In genomic region chr7:66449971-66450752, GRCm38 (mm10) we compare ENCODE assay signal across 8 mouse cellular contexts. TPM values are rescaled to one million over a fixed set of nuclear protein-coding genes. Genes with fewer than 3 reads are reported as not detected.
DNase-seq lines count a peak whose midpoint lies in the region; ATAC-seq and TF ChIP-seq lines count a peak whose summit lies in the region.

No protein-coding gene starts in this region.

- peaks cover 27% of the 10 kb centered on the region for H3K4me1 ChIP-seq in kidney, embryonic 16.5 days (ENCODE audit: insufficient read depth, low read length)
- H3K4me1 ChIP-seq in kidney, adult 2 months (ENCODE audit: control insufficient read depth, insufficient read depth, low read length), result no peaks in the 10 kb centered on the region
- H3K4me1 ChIP-seq in bone marrow macrophage, adult 2 months (ENCODE audit: control insufficient read depth, insufficient read depth, low read length), result no peaks in the 10 kb centered on the region
- H3K4me1 ChIP-seq in heart, embryonic 14.5 days (ENCODE audit: control insufficient read depth in 2 of 2, insufficient read depth in 2 of 2, low read length in 2 of 2), result peaks cover 2 to 7% of the 10 kb centered on the region in 2 experiments; a peak in 3 of 4 replicates
- H3K4me1 ChIP-seq in neural tube, embryonic 12.5 days, result peaks cover 15% of the 10 kb centered on the region

- TF ChIP-seq CTCF in kidney, adult 2 months (conservative IDR thresholded peaks at IDR 0.05; ENCODE audit: insufficient read depth, insufficient read length, low read depth, low read length), result no peak
- TF ChIP-seq CTCF in bone marrow macrophage, adult 2 months (IDR thresholded peaks at IDR 0.05; ENCODE audit: low read depth, low read length), result no peak

- H3K9ac ChIP-seq in kidney, embryonic 16.5 days (replicated peaks; ENCODE audit: low read length), result no peak overlapping the region
- H3K9ac ChIP-seq in heart, embryonic 14.5 days (ENCODE audit: low read length), result peak overlapping the region; percentile 54
- H3K9ac ChIP-seq in neural tube, embryonic 12.5 days, result no peak overlapping the region

- TF ChIP-seq POLR2A in kidney, adult 2 months (IDR thresholded peaks at IDR 0.05; ENCODE audit: low read depth, low read length), result no peak
- no peak for TF ChIP-seq POLR2A in bone marrow macrophage, adult 2 months (IDR thresholded peaks at IDR 0.05; ENCODE audit: borderline replicate concordance, low read depth, low read length)

- no peaks in the 10 kb centered on the region for H3K9me3 ChIP-seq in kidney, embryonic 16.5 days (ENCODE audit: low read length)
- no peaks in the 10 kb centered on the region for H3K9me3 ChIP-seq in heart, embryonic 14.5 days (ENCODE audit: control insufficient read depth, low read length)
- H3K9me3 ChIP-seq in neural tube, embryonic 12.5 days, result peaks cover 3% of the 10 kb centered on the region; the same call in 1 of the 2 replicates

- H3K27me3 ChIP-seq in kidney, embryonic 16.5 days (ENCODE audit: insufficient read depth, low read length), result no peaks in the 10 kb centered on the region
- H3K27me3 ChIP-seq in kidney, adult 2 months (replicated peaks; ENCODE audit: control insufficient read depth, insufficient read depth, low read length), result no peaks in the 10 kb centered on the region; the same call in 1 of the 2 replicates
- no peaks in the 10 kb centered on the region for H3K27me3 ChIP-seq in heart, embryonic 14.5 days (ENCODE audit: control insufficient read depth, insufficient read depth, low read length)
- no peaks in the 10 kb centered on the region; the same call in 1 of the 2 replicates for H3K27me3 ChIP-seq in neural tube, embryonic 12.5 days (replicated peaks)

- WGBS in kidney, embryonic 16.5 days, result 6% methylated on average over 15 of the region's 16 CpGs
- WGBS in kidney, adult 2 months, result 14% methylated on average over 16 of the region's 16 CpGs
- WGBS in heart, embryonic 14.5 days, result 10% methylated on average over 16 of the region's 16 CpGs
- WGBS in neural tube, embryonic 12.5 days, result 5% methylated on average over 16 of the region's 16 CpGs

- no peaks in the 10 kb centered on the region for H3K36me3 ChIP-seq in kidney, embryonic 16.5 days (ENCODE audit: insufficient read depth, low read length)
- H3K36me3 ChIP-seq in kidney, adult 2 months (ENCODE audit: control insufficient read depth, insufficient read depth, low read length), result no peaks in the 10 kb centered on the region
- H3K36me3 ChIP-seq in heart, embryonic 14.5 days (ENCODE audit: control insufficient read depth, insufficient read depth, low read length), result no peaks in the 10 kb centered on the region
- H3K36me3 ChIP-seq in neural tube, embryonic 12.5 days, result no peaks in the 10 kb centered on the region

- DNase-seq in kidney, adult 2 months, result no peak
- peak; percentile 54 for DNase-seq in liver
- no peak for DNase-seq in cerebellum, postnatal 36 days
- DNase-seq in gastrocnemius, postnatal 14 days, result no peak

- peak; percentile 49; the same call in 1 of the 2 replicates for ATAC-seq in kidney, embryonic 16.5 days (ENCODE audit: low FRiP score, low TSS enrichment)
- no peak for ATAC-seq in heart, embryonic 14.5 days (ENCODE audit: insufficient number of reproducible peaks, insufficient read depth, low FRiP score, low read depth)
- peak; percentile 65; the same call in 1 of the 2 replicates for ATAC-seq in neural tube, embryonic 12.5 days (ENCODE audit: low FRiP score, low read depth)

- peak overlapping the region; percentile 72 for H3K27ac ChIP-seq in kidney, embryonic 16.5 days (ENCODE audit: low read length)
- H3K27ac ChIP-seq in kidney, adult 2 months (ENCODE audit: insufficient read depth, low read depth, low read length), result no peak overlapping the region
- H3K27ac ChIP-seq in bone marrow macrophage, adult 2 months (ENCODE audit: insufficient read depth, low read depth, low read length), result no peak overlapping the region
- H3K27ac ChIP-seq in heart, embryonic 14.5 days (replicated peaks in 1 of 2; ENCODE audit: control insufficient read depth in 1 of 2, insufficient read depth in 1 of 2, low read depth in 2 of 2, low read length in 2 of 2), result no peak overlapping the region
- no peak overlapping the region for H3K27ac ChIP-seq in neural tube, embryonic 12.5 days

- intact Hi-C loops in gastrocnemius, postnatal 14 days (cut with DNase I; ENCODE audit: low total_unique reads), result no loop called here

- peak overlapping the region; percentile 33 for H3K4me3 ChIP-seq in kidney, embryonic 16.5 days (ENCODE audit: low read length)
- no peak overlapping the region for H3K4me3 ChIP-seq in kidney, adult 2 months (ENCODE audit: insufficient read depth, low read depth, low read length)
- peak overlapping the region; percentile 40 for H3K4me3 ChIP-seq in bone marrow macrophage, adult 2 months (ENCODE audit: insufficient read depth, low read length)
- peak overlapping the region; percentile 16 to 31; a peak in 3 of 4 replicates for H3K4me3 ChIP-seq in heart, embryonic 14.5 days (ENCODE audit: control insufficient read depth in 1 of 2, insufficient read depth in 1 of 2, low read depth in 1 of 2, low read length in 2 of 2)
- H3K4me3 ChIP-seq in neural tube, embryonic 12.5 days, result 0 out of 2 replicates have a peak overlapping the region, but pooled peaks have one; percentile 15

- H3K4me2 ChIP-seq in kidney, embryonic 16.5 days (replicated peaks; ENCODE audit: low read depth, low read length), result peak overlapping the region; percentile 54
- peak overlapping the region; percentile 69 for H3K4me2 ChIP-seq in heart, embryonic 14.5 days (ENCODE audit: low read length)
- peak overlapping the region; percentile 54 for H3K4me2 ChIP-seq in neural tube, embryonic 12.5 days (replicated peaks)

RNA-seq across cellular contexts. Expression of gene Aldh1a3, which starts 22.8 kb away (rescaled TPM):
- 43.4 and 48.6 TPM in 2 replicates for polyA plus RNA-seq in kidney, embryonic 16.5 days (2015; fragmentation: Nextera tagmentation; extraction: Ambion mirVana)
- polyA plus RNA-seq in kidney, adult 2 months (2012; rRNA removed), result 8.2 and 10.7 TPM in 2 replicates
- 0.36 and 0.44 TPM in 2 replicates for polyA plus RNA-seq in bone marrow macrophage, adult 2 months (2012; ENCODE audit: insufficient read depth, insufficient read length, missing spikeins)
- 0.67 and 1.3 TPM in 2 replicates for polyA plus RNA-seq in heart, embryonic 14.5 days (2014; fragmentation: Nextera tagmentation; extraction: Ambion mirVana)
- polyA plus RNA-seq in neural tube, embryonic 12.5 days (2016; fragmentation: Nextera tagmentation; extraction: Ambion mirVana), result 2.4 and 3.4 TPM in 2 replicates
- 1 to 10 TPM; 2.1 to 6.0 TPM for total RNA-seq in gastrocnemius, postnatal 14 days (2021)
